Mouse (Mus musculus): ENCODE measurements at regions not wholly inside any gene's neighbourhood (a gene's known extent, or its start where the extent isn't known, plus 50 kb on each side); places are given as distances from the start of the nearest gene placed in this dataset.
"Not testable (repeated sequence)": the region's sequence is repeated elsewhere in the genome, so short reads cannot be mapped to it uniquely, and the experiment has no call there.

GRCm38 (mm10) chr15:32749971-32750370 lies 505.4 kb downstream of the Sema5a start:
- DNase-seq (ENCODE audit: low read depth): peak; percentile 27

DNA sequence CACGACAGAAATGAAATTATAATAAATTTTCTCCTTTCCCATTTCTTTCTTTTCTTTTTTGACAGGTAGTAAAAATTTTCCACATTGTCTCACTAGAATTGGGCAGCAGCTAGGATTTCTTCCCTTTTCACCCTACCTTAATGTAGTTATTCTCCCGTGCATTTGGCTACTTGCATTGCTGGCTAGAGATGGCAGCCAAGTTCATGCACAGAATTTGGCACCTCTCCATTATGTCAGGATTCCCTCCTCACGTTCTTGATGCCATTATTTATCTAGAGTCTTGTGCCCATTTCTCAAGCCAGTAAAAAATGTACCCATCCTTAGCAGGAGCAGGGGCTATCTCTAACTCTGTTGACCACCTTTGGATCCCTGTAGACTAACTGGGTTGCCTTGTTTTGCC lies 507.4 kb downstream of the Sema5a start:
- no peak for DNase-seq (ENCODE audit: low read depth)

- DNase-seq (ENCODE audit: low read depth): no peak
These were observed 515.5 kb downstream of the Sema5a start for GRCm38 (mm10) chr15:32760141-32760540.

GRCm38 (mm10) chr15:32766011-32766701 lies 521.5 kb downstream of the Sema5a start:
- DNase-seq (ENCODE audit: low read depth): no peak

GRCm38 (mm10) chr15:32766746-32767471 lies 522.3 kb downstream of the Sema5a start:
- DNase-seq (ENCODE audit: low read depth): no peak

DNA sequence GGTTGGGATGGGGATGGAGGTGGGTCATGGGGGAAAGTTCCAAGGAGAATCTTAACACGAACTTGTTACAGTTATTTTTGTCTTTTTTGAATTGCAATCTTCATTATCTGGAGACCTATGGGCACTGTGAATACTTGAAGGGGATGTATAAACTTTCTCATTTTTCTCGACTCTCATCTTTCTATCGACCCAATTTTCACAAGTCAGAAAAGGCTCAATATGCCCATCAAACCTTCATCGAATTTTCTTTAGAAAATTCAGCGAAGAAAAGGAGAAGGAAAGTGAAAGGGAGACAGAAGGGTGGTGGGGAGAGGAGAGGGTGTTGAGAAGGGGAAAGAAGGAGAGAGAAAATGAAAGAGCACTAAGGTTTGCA lies 533.6 kb downstream of the Sema5a start:
- DNase-seq (ENCODE audit: low read depth): not testable (repeated sequence)

DNA sequence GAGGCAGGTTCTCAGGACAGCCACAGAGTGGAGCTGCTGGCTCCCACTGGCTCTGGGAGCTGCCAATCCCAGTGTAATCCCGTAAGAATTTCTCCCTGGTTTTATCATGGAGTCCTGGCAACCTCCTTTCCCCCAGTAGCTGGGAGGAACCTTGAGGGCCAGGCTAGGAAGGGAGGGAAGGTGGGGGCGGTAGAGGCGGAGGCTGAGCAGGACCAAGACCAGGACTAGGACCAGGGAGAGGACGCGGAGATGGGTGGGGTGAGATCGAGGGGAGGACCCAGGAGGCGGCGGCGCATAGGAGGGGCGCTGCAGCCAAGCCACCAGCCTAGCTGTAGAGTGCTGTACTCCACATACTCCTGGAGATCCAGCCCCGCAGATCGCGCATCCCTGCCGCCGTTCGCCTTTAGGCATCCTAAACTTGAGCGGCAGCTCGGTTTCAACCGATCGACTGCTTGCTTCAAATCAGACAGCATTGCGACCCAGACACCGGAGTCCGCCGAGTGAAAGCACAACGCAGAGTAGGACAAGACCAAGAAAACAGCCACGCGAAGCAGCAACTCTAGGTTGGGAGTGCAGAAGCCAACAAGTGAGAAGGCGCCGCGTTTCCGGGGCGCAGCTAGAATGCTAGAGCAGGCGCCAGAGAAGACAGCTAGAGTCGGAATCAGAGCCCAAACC lies 534.1 kb downstream of the Sema5a start:
- DNase-seq (ENCODE audit: low read depth): peak; percentile 78

DNA sequence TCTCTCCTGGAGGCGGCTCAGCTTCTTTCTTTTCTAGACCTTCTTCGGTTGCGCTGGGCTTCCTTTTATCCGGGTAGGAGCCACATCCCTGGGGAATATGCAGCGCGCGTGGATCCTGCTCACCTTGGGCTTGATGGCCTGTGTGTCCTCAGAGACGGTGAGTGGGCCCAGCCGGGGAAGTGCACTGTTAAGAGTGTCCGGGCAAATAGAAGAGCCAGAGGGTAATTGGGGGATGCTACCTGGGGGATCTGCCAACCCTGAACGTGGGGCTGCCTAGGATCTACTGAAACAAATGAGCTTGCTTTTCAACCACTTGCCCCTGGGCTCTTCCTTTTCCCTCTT lies 534.6 kb downstream of the Sema5a start:
- DNase-seq (ENCODE audit: low read depth): not testable (repeated sequence)

- not testable (repeated sequence) for DNase-seq (ENCODE audit: low read depth)
These were observed 537.0 kb downstream of the Sema5a start for GRCm38 (mm10) chr15:32781609-32782008.

- DNase-seq (ENCODE audit: low read depth): no peak
These were observed 554.6 kb downstream of the Sema5a start for GRCm38 (mm10) chr15:32799222-32799621.

- DNase-seq (ENCODE audit: low read depth): no peak
These were observed 566.4 kb downstream of the Sema5a start for GRCm38 (mm10) chr15:32810849-32811632.

DNA sequence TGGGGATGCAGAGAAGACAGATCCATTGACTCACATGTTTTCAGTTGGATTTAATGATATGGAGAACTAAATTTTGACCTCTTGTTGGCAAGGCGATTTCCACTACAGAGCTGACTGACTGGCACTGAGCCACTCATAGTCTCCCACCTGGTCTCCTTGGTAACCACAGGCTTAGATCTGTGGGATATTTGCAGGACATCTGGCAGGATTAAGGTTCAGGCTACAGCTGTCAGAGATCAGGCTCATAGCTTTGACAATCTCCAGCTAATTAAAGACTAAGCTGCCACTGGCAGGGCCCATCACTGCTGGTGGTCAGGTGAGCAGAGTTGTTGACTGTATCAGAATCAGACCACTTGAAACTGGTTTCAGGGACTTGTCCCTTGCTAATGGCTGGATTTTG lies 595.4 kb downstream of the Sema5a start:
- DNase-seq (ENCODE audit: low read depth): no peak
